In genomic region chr5:104333231-104333640, GRCm38 (mm10) we compare ENCODE assay signal across 7 mouse cellular contexts. TPM values are rescaled to one million over a fixed set of nuclear protein-coding genes. Genes with fewer than 3 reads are reported as not detected.
A peak's percentile ranks its signal among the peaks of the same experiment; 100 is the strongest.
DNase-seq lines count a peak whose midpoint lies in the region; ATAC-seq and TF ChIP-seq lines count a peak whose summit lies in the region.

No protein-coding gene starts in this region.

- H3K4me3 ChIP-seq in E14TG2a.4 (replicated peaks; ENCODE audit: low read length): no peak overlapping the region
- no peak overlapping the region; the same call in 1 of the 2 replicates for H3K4me3 ChIP-seq in lung, embryonic 16.5 days (ENCODE audit: low read length)

- peak overlapping the region; percentile 45 for H3K4me2 ChIP-seq in lung, embryonic 16.5 days (ENCODE audit: low read depth, low read length)

- peak; percentile 80 for ATAC-seq in lung, embryonic 16.5 days (ENCODE audit: low read depth)

- H3K4me1 ChIP-seq in E14TG2a.4 (replicated peaks; ENCODE audit: low read depth, low read length): no peaks in the 10 kb centered on the region
- H3K4me1 ChIP-seq in lung, embryonic 16.5 days (replicated peaks; ENCODE audit: control insufficient read depth, insufficient read depth, low read length): peaks cover 6% of the 10 kb centered on the region

- peak; percentile 38 for DNase-seq in WW6 (ENCODE audit: low read depth, low spot score)
- peak; percentile 75 for DNase-seq in embryo, embryonic 11 days
- peak; percentile 60 to 76 for DNase-seq in heart, postnatal 10 days
- peak; percentile 76 to 77 for DNase-seq in kidney, postnatal 25 days
- DNase-seq in retina, embryonic 14.5 days (ENCODE audit: low spot score): peak; percentile 82

- H3K9ac ChIP-seq in lung, embryonic 16.5 days (ENCODE audit: low read length): peak overlapping the region; percentile 39; the same call in 1 of the 2 replicates

- H3K36me3 ChIP-seq in E14TG2a.4 (ENCODE audit: insufficient read depth, low read length): no peaks in the 10 kb centered on the region; the same call in 1 of the 2 replicates
- no peaks in the 10 kb centered on the region for H3K36me3 ChIP-seq in lung, embryonic 16.5 days (ENCODE audit: control insufficient read depth, insufficient read depth, low read length)

- intact Hi-C loops in heart, postnatal 10 days (cut with DNase I): loop anchor here (1.0 to 2.0 kb wide), 3 partner anchors 114 to 258 kb away; no protein-coding TSS in a partner anchor

- peak; percentile 60 for TF ChIP-seq CTCF in E14TG2a.4 (conservative IDR thresholded peaks at IDR 0.05; ENCODE audit: low read length)

- H3K27ac ChIP-seq in lung, embryonic 16.5 days (ENCODE audit: low read length): no peak overlapping the region

- 0 out of 2 replicates have a peak, but pooled peaks cover 5% of the 10 kb centered on the region for H3K27me3 ChIP-seq in E14TG2a.4 (ENCODE audit: insufficient read depth, low read length)
- no peaks in the 10 kb centered on the region for H3K27me3 ChIP-seq in lung, embryonic 16.5 days (ENCODE audit: control insufficient read depth, insufficient read depth, low read depth, low read length)

- WGBS in lung, embryonic 16.5 days: 13% methylated on average over 7 of the region's 7 CpGs

- peaks cover 45% of the 10 kb centered on the region for H3K9me3 ChIP-seq in E14TG2a.4 (ENCODE audit: low read length)
- H3K9me3 ChIP-seq in lung, embryonic 16.5 days (ENCODE audit: control insufficient read depth, low read length): no peaks in the 10 kb centered on the region

RNA-seq across cellular contexts. Expression of gene Mepe, which starts 8.1 kb away (rescaled TPM):
- total RNA-seq in heart, postnatal 10 days (2021): not detected
- not detected in 2 replicates for polyA plus RNA-seq in lung, embryonic 16.5 days (2015; fragmentation: Nextera tagmentation; extraction: Ambion mirVana)

RNA-seq across cellular contexts. Expression of gene Ibsp, which starts 34.3 kb away (rescaled TPM):
- total RNA-seq in heart, postnatal 10 days (2021): not detected
- polyA plus RNA-seq in lung, embryonic 16.5 days (2015; fragmentation: Nextera tagmentation; extraction: Ambion mirVana): 11.6 and 57.6 TPM in 2 replicates
